Mouse (Mus musculus) v-Abl transformed pro-B cells (cell line): ENCODE measurements at regions not wholly inside any gene's neighbourhood (a gene's known extent, or its start where the extent isn't known, plus 50 kb on each side); places are given as distances from the start of the nearest gene placed in this dataset.

Source experiments
- in situ Hi-C, 2 experiments: fragments of 400-800 bp; cut with MboI; formaldehyde crosslinking; loops; one replicate each; pipeline ENCODE4 v1.15.1; 2025; ENCODE audit not compliant: unreplicated experiment in 2 of 2

- in situ Hi-C loops = no loop called here
Measured at GRCm38 (mm10) chr12:16155791-16156558, 339.3 kb upstream of the Trib2 start.

- in situ Hi-C loops = no loop called here
Measured at GRCm38 (mm10) chr12:16154256-16154655, 337.5 kb upstream of the Trib2 start.

- in situ Hi-C loops = no loop called here
Measured at GRCm38 (mm10) chr12:16152108-16152507, 335.4 kb upstream of the Trib2 start.

GRCm38 (mm10) chr12:16151170-16151702, 334.5 kb upstream of the Trib2 start:
- in situ Hi-C loops = no loop called here

- in situ Hi-C loops = no loop called here
Measured at GRCm38 (mm10) chr12:16146919-16147318, 330.2 kb upstream of the Trib2 start.

- in situ Hi-C loops = no loop called here
Measured at GRCm38 (mm10) chr12:16145621-16146020, 328.9 kb upstream of the Trib2 start.

GRCm38 (mm10) chr12:16141193-16141592, 324.5 kb upstream of the Trib2 start:
- in situ Hi-C loops = no loop called here

GRCm38 (mm10) chr12:16140511-16141110, 323.9 kb upstream of the Trib2 start:
- in situ Hi-C loops = no loop called here

- in situ Hi-C loops = loop anchor here in 1 of 2 experiments (5.0 to 10.0 kb wide), 4 partner anchors 94 to 322 kb away; partner anchors contain the start of gene Trib2
Measured at GRCm38 (mm10) chr12:16139152-16139551, 322.4 kb upstream of the Trib2 start.

DNA sequence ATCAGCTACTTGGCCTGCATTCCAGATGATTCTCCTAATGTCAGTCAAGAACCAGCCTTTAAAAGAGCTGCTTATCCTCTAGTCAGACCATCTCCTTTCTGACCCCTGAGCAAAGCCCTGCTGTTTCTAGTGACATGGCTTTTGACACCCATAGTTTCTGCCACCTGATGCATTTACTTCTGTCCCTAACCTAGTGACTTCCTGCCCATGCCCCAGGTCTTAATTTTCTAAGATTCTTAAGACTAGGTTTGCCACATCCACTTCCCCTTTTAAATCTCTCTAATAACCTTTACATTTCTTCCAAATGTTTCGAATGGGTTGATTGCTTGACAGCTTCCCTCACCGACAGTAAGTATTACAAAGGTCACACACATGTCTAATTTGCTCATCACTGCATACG, 321.1 kb upstream of the Trib2 start:
- in situ Hi-C loops = loop anchor here in 1 of 2 experiments (5.0 to 10.0 kb wide), 4 partner anchors 93 to 320 kb away; partner anchors contain the start of gene Trib2

- in situ Hi-C loops = loop anchor here in 1 of 2 experiments (5.0 to 10.0 kb wide), 4 partner anchors 91 to 319 kb away; partner anchors contain the start of gene Trib2
Measured at GRCm38 (mm10) chr12:16136214-16136671, 319.5 kb upstream of the Trib2 start.

GRCm38 (mm10) chr12:16135602-16136213, 319.0 kb upstream of the Trib2 start:
- in situ Hi-C loops = loop anchor here in 1 of 2 experiments (5.0 to 10.0 kb wide), 4 partner anchors 91 to 318 kb away; partner anchors contain the start of gene Trib2

DNA sequence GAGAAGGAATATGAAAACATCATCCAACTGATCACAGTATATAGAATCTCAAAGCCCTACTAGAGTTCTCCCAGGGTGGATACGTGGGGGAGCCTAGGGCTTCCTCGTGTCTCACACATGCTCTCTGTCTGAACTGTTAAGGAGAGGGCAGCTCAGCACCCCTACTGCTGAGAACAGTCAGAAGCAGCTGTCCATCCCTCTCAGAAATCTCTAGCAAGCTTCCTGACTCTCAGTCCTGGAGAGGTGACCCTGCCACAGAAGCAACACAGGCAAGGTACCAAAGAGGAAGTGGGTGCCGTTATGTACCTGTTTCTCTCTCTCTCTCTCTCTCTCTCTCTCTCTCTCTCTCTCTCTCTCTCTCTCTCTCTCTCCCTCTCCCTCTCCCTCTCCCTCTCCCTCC, 317.7 kb upstream of the Trib2 start:
- in situ Hi-C loops = loop anchor here in 1 of 2 experiments (5.0 to 10.0 kb wide), 5 partner anchors 90 to 398 kb away; no protein-coding TSS in a partner anchor

DNA sequence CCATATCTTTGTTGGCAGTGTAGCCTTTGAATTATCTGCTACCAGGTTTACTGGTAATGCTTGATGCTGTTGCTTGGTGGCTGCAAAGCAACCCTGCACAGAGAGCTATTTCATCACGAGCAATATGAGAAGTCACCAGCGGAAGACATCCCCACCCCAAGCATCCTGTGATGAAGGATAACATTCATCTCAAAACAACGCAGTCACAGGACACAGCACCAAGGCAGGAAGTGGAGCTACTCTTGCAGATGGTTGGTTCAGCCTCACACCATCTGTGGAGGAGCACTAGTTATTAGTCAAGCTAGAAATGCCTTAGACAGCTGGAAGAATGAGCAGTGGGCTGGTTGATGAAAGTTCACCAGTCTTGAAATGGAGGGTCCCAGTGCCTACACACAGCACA, 316.5 kb upstream of the Trib2 start:
- in situ Hi-C loops = loop anchor here in 1 of 2 experiments (5.0 to 10.0 kb wide), 5 partner anchors 88 to 399 kb away; no protein-coding TSS in a partner anchor

DNA sequence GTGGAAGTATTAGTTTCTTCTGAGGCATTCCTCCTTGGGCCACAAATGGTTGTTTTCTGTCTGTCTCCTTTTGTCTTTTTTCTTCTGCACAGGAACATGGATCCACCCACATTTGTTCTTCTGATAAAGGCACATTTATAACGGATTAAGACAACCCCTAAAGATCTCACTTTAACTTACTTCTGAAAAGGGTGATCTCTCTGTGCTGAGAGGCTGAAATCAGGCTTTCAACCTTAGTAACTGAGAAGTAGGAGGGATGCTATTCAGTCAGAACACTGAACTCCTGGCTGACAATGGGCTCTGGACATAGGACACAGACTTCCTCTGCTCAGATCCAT, 315.0 kb upstream of the Trib2 start:
- in situ Hi-C loops = loop anchor here in 1 of 2 experiments (5.0 to 10.0 kb wide), 5 partner anchors 87 to 401 kb away; no protein-coding TSS in a partner anchor

DNA sequence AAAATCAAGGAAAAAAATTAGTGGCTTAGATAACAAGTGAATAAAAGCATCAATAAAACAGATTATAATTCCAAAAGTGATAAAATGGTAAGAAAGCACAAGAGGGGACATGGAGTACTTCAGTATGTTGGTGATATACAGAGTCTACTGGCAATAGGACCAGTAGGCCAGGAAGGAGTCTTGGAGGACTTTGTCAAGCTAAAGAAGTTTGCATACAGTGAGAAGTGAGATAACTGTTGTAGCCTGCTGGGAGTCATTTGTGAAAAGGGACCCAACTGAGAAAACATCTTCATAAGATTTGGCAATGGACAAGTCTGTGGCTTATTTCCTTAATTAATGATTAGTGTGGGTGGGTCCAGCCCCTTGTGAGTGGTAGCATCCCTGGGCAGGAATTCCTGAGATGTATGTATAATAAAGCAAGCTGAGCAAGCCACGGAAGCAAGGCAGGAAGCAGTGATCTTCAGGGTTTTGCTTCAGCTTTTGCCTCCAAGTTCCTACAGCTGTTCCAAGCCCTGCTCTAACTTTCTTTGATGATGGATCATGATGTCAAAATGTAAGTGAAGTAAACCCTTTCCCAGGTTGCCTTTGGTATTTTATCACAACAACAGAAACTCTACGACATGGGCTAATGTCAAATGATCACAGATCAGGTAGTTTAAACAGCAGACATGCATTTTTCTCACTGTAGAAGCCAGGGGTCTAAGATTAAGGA, 314.5 kb upstream of the Trib2 start:
- in situ Hi-C loops = loop anchor here in 1 of 2 experiments (5.0 to 10.0 kb wide), 5 partner anchors 86 to 401 kb away; no protein-coding TSS in a partner anchor

- in situ Hi-C loops = loop anchor here in 1 of 2 experiments (5.0 to 10.0 kb wide), 5 partner anchors 86 to 402 kb away; no protein-coding TSS in a partner anchor
Measured at GRCm38 (mm10) chr12:16130605-16131004, 313.9 kb upstream of the Trib2 start.

GRCm38 (mm10) chr12:16129923-16130322, 313.2 kb upstream of the Trib2 start:
- in situ Hi-C loops = loop anchor here in 1 of 2 experiments (5.0 to 10.0 kb wide), 5 partner anchors 85 to 402 kb away; no protein-coding TSS in a partner anchor

DNA sequence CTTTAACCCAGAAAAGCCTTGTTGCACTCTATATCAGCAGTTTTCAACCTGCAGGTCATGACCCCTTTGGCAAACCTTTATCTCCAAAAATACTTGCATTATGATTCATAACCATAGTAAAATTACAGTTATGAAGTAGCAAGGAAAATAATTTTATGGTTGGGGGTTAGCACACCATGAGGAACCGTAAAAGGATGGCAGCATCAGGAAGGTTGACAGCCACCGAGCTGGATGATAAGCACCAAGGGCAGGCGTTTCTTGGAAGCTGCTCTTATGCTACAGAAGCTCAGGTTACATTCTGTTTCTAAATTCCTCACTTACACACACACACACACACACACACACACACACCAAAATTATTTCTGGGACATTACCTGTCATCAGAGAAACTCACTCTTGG, 312.5 kb upstream of the Trib2 start:
- in situ Hi-C loops = no loop called here

DNA sequence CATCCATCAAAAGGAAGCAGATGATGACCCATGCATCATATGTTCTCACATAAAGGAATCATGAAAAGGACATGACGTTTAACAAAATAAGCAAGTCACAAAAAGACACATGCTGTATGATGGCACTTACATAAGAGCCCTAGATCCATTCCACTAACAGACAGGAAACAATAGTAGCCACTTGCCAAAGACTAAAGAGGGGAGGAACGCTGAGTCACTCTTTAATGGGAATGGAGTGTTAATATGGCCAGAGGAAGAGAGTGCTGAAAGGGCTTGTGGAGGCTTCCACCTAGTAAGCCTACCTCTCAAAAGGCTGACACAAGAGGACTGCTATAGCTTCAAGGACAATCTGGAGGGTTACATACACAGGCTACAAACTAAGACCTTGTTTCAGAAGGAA, 308.2 kb upstream of the Trib2 start:
- in situ Hi-C loops = no loop called here
